Mouse (Mus musculus) natural killer cell, adult 2 months (primary cell): ENCODE measurements around the gene LTO1.

Experiments used
- DNase-seq, 2 experiments: peaks; one replicate each; pipeline ENCODE4 v3.0.0; 2022; ENCODE audit warnings: low spot score in 2 of 2

Gene LTO1

GRCm38 (mm10) chr7:144940003-144940571 lies 25.2 kb downstream of the LTO1 start:
- DNase-seq, result no peak

GRCm38 (mm10) chr7:144940585-144940984 lies 25.7 kb downstream of the LTO1 start:
- DNase-seq, result no peak

- DNase-seq, result peak in 1 of 2 experiments; percentile 37
These were observed 26.4 kb downstream of the LTO1 start for GRCm38 (mm10) chr7:144941242-144941831.

GRCm38 (mm10) chr7:144942071-144942743 lies 27.3 kb downstream of the LTO1 start:
- no peak for DNase-seq

- no peak for DNase-seq
These were observed 27.8 kb downstream of the LTO1 start for GRCm38 (mm10) chr7:144942744-144943135.

GRCm38 (mm10) chr7:144943254-144943653 lies 28.4 kb downstream of the LTO1 start:
- DNase-seq, result no peak

GRCm38 (mm10) chr7:144958509-144959395 lies 43.9 kb downstream of the LTO1 start:
- no peak for DNase-seq

GRCm38 (mm10) chr7:144963911-144964310 lies 49.0 kb downstream of the LTO1 start:
- no peak for DNase-seq

GRCm38 (mm10) chr7:144964316-144964715 lies 49.4 kb downstream of the LTO1 start:
- no peak for DNase-seq

- DNase-seq, result no peak
These were observed 51.0 kb downstream of the LTO1 start for GRCm38 (mm10) chr7:144965893-144966292.

- DNase-seq, result no peak
These were observed 56.3 kb downstream of the LTO1 start for GRCm38 (mm10) chr7:144970997-144971768.

- DNase-seq, result no peak
These were observed 56.9 kb downstream of the LTO1 start for GRCm38 (mm10) chr7:144971769-144972168.

- no peak for DNase-seq
These were observed 58.6 kb downstream of the LTO1 start for GRCm38 (mm10) chr7:144973461-144973860.

- DNase-seq, result no peak
These were observed 62.2 kb downstream of the LTO1 start for GRCm38 (mm10) chr7:144977121-144977520.

- DNase-seq, result no peak
These were observed 64.9 kb downstream of the LTO1 start for GRCm38 (mm10) chr7:144979814-144980213.
